Mouse (Mus musculus): Measurements from ENCODE around the gene Col18a1.

The Col18a1 gene

DNA sequence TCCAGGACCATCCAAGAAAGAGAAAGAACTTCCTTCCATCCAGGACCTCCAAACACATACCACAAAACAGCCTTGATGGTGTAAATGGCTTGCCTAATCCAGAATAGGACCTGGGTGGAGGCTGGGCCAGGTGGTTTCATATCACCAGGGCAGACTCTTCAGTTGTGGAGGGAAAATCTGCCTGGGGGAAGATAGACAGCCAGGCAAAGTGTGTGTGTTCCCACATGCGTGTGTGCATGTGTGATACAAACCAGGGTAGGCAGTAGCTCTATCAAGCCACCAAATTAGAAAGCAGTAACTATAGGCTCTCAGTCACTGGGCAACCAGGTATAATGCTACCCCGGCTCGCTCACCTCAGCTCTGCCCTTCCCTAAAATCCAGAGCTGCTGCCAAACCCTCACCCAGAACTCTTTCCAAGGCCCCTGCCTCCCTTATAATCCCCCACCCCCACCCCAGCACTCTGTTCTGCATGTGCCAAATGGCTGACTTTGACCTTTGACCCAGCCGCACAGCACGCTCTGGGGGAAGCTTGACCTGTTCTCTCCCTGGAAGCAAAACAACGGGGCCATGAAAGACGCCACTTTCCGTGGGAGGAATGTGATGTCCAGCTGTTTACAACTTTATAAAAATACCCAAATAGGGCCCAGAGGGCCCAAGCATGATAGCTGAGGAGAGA, 158.8 kb downstream of the Col18a1 start:
- DNase-seq = no peak

GRCm38 (mm10) chr10:77004936-77005335, 161.4 kb downstream of the Col18a1 start:
- no peak for DNase-seq
